Mouse (Mus musculus) liver (tissue): Measurements from ENCODE around the gene Cad.

ENCODE experiments used
- DNase-seq: peaks from one replicate; pipeline ENCODE4 v3.0.0-alpha.2; 2020; ENCODE audit warnings: mixed read lengths

Gene Cad

GRCm38 (mm10) chr5:31071821-31072220 is 17.2 kb downstream of the Cad start:
- no peak for DNase-seq

GRCm38 (mm10) chr5:31073176-31073575 is 18.6 kb downstream of the Cad start:
- no peak for DNase-seq

GRCm38 (mm10) chr5:31076346-31076745 is 21.8 kb downstream of the Cad start:
- DNase-seq, result no peak

- no peak for DNase-seq
Measured at GRCm38 (mm10) chr5:31080059-31080794, 25.6 kb downstream of the Cad start.

GRCm38 (mm10) chr5:31080795-31081164 is 26.2 kb downstream of the Cad start:
- no peak for DNase-seq

GRCm38 (mm10) chr5:31081386-31081785 is 26.8 kb downstream of the Cad start:
- peak; percentile 56 for DNase-seq

GRCm38 (mm10) chr5:31082355-31082754 is 27.8 kb downstream of the Cad start:
- DNase-seq, result peak; percentile 62

GRCm38 (mm10) chr5:31082935-31083625 is 28.5 kb downstream of the Cad start:
- DNase-seq, result no peak

- no peak for DNase-seq
Measured at GRCm38 (mm10) chr5:31083949-31084348, 29.4 kb downstream of the Cad start.

- no peak for DNase-seq
Measured at GRCm38 (mm10) chr5:31086606-31087005, 32.0 kb downstream of the Cad start.

- no peak for DNase-seq
Measured at GRCm38 (mm10) chr5:31087131-31087530, 32.6 kb downstream of the Cad start.

- no peak for DNase-seq
Measured at GRCm38 (mm10) chr5:31092231-31092975, 37.8 kb downstream of the Cad start.

GRCm38 (mm10) chr5:31093151-31094041 is 38.8 kb downstream of the Cad start:
- DNase-seq, result peak; percentile 62

GRCm38 (mm10) chr5:31094100-31094798 is 39.7 kb downstream of the Cad start:
- no peak for DNase-seq

GRCm38 (mm10) chr5:31094799-31095691 is 40.5 kb downstream of the Cad start:
- peak; percentile 24 for DNase-seq

- no peak for DNase-seq
Measured at GRCm38 (mm10) chr5:31095711-31096480, 41.3 kb downstream of the Cad start.

- DNase-seq, result no peak
Measured at GRCm38 (mm10) chr5:31105814-31106335, 51.3 kb downstream of the Cad start, which contains the start of gene Dnajc5g. TSS of gene Dnajc5g (plus strand) at chr5:31106285.

GRCm38 (mm10) chr5:31108000-31108490 is 53.5 kb downstream of the Cad start, which contains the start of gene Slc30a3:
TSS of gene Slc30a3 (minus strand) at chr5:31108237.
- DNase-seq, result no peak

- no peak for DNase-seq
Measured at GRCm38 (mm10) chr5:31110781-31111180, 56.2 kb downstream of the Cad start.
